Mouse (Mus musculus): Measurements from ENCODE around the gene Spen. TPM values are rescaled to one million over a fixed set of nuclear protein-coding genes. Genes with fewer than 3 reads are reported as not detected.
"Not testable (repeated sequence)": the region's sequence is repeated elsewhere in the genome, so short reads cannot be mapped to it uniquely, and the experiment has no call there.

The Spen gene
- polyA plus RNA-seq, 1 experiment from 2014 or later: 19.3 TPM

DNA sequence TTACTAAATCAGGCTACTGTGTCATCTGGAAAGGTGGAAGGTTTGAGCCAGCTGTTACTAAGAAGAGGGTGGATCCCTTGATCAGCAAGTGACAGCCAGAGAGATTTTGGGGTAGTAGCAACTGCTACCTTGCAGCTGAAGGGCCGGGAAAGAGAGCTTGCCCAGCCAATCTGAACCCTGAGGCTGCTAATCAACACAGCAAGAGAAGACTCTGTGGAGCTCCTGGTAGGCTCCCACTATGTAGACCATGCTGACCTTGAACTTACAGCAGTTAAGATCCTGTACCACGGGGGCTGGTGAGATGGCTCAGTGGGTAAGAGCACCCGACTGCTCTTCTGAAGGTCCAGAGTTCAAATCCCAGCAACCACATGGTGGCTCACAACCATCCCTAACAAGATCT is 26.3 kb upstream of the Spen start:
- Histone ChIP-seq H3K27me3 (ENCODE audit: control insufficient read depth, insufficient read depth, low read length) (no peaks in the 10 kb centered on the region), H3K36me3 (ENCODE audit: control insufficient read depth, insufficient read depth, low read length) (no peaks in the 10 kb centered on the region), H3K9ac (ENCODE audit: low read depth, low read length) (no peak overlapping the region), H3K27ac (ENCODE audit: low read depth, low read length) (no peak overlapping the region), H3K4me1 (ENCODE audit: control insufficient read depth, insufficient read depth, low read length) (no peaks in the 10 kb centered on the region; the same call in 1 of the 2 replicates), H3K9me3 (ENCODE audit: control insufficient read depth, low read length) (no peaks in the 10 kb centered on the region), H3K4me2 (replicated peaks; ENCODE audit: low read depth, low read length) (no peak overlapping the region), H3K4me3 (ENCODE audit: low read length) (no peak overlapping the region)
- WGBS: 86% methylated on average over 3 of the region's 3 CpGs
- no peak for ATAC-seq (ENCODE audit: low FRiP score, low TSS enrichment)

DNA sequence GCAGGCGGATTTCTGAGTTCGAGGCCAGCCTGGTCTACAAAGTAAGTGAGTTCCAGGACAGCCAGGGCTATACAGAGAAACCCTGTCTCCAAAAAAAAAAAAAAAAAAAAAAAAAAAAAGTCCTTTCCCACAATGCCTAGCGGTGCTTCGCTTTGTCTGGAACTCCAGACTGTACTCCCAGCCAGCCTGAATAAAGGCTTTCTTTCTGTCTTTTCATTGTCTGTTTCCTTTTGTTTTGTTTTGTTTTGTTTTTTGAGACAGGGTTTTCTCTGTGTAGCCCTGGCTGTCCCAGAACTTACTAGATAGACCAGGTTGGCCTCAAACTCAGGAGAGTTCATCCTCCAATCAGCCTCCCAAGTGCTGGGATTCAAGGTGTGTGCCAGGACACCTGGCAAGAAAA is 25.8 kb upstream of the Spen start:
- no peaks in the 10 kb centered on the region for H3K9me3 ChIP-seq (ENCODE audit: control insufficient read depth, low read length)
- H3K9ac ChIP-seq (ENCODE audit: low read depth, low read length): no peak overlapping the region
- no peak for ATAC-seq (ENCODE audit: low FRiP score, low TSS enrichment)
- no peaks in the 10 kb centered on the region for H3K36me3 ChIP-seq (ENCODE audit: control insufficient read depth, insufficient read depth, low read length)
- no peaks in the 10 kb centered on the region for H3K27me3 ChIP-seq (ENCODE audit: control insufficient read depth, insufficient read depth, low read length)
- no peak overlapping the region for H3K4me3 ChIP-seq (ENCODE audit: low read length)
- 96% methylated on average over 4 of the region's 4 CpGs for WGBS
- H3K4me1 ChIP-seq (ENCODE audit: control insufficient read depth, insufficient read depth, low read length): peaks cover under 1% of the 10 kb centered on the region; the same call in 1 of the 2 replicates
- H3K27ac ChIP-seq (ENCODE audit: low read depth, low read length): no peak overlapping the region
- H3K4me2 ChIP-seq (replicated peaks; ENCODE audit: low read depth, low read length): no peak overlapping the region

DNA sequence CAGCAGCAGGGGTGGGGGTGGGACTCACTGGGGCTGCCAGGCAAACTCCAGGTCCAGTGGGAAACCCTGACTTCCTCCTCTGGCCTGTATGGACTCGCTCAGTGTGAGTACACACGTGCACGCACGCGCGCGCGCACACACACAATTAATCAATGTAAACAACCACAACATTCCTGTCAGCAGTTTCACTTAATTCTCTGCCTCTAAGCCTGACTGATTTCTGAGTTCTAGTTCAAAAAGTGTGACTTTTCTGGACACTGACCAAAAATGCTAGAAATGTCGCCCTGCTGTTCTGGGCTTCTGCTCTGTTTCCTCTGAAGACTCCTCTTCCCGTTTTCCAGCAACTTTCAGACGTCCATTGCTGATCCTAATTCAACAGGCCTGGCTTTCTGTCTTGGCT is 23.9 kb upstream of the Spen start:
- peaks cover 12% of the 10 kb centered on the region for H3K4me1 ChIP-seq (ENCODE audit: control insufficient read depth, insufficient read depth, low read length)
- 0 out of 2 replicates have a peak overlapping the region, but pooled peaks have one; percentile 6 for H3K27ac ChIP-seq (ENCODE audit: low read depth, low read length)
- ATAC-seq (ENCODE audit: low FRiP score, low TSS enrichment): no peak
- H3K9me3 ChIP-seq (ENCODE audit: control insufficient read depth, low read length): no peaks in the 10 kb centered on the region
- WGBS: 75% methylated on average over 11 of the region's 11 CpGs
- no peaks in the 10 kb centered on the region for H3K27me3 ChIP-seq (ENCODE audit: control insufficient read depth, insufficient read depth, low read length)
- H3K4me2 ChIP-seq (replicated peaks; ENCODE audit: low read depth, low read length): no peak overlapping the region
- H3K4me3 ChIP-seq (ENCODE audit: low read length): no peak overlapping the region
- no peak overlapping the region for H3K9ac ChIP-seq (ENCODE audit: low read depth, low read length)
- H3K36me3 ChIP-seq (ENCODE audit: control insufficient read depth, insufficient read depth, low read length): no peaks in the 10 kb centered on the region

DNA sequence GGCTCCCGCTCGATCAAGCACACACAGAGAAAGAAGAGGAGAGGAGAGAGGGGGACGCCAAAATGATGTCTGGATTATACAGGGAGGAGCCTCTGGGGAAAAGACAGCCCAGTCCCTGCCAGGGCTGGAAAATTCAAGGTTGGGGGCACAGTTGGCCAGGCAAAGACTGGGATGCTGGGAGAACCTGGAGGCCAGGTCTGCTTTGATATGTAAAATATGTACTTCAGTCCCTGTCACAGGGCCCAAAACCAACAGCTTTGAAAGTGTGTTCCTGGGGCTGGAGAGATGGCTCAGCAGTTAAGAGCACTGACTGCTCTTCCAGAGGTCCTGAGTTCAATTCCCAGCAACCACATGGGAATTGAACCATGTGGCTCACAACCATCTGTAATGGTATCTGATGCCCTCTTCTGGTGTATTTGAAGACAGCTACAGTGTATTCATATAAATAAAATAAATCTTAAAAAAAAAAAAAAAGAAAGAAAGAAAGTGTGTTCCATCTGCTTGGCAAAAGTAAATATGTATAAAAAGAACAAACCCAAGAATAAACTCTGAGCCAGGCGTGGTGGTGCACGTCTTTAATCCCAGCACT is 23.0 kb upstream of the Spen start:
- WGBS: 87% methylated on average over 5 of the region's 5 CpGs
- H3K27ac ChIP-seq (ENCODE audit: low read depth, low read length); H3K27me3 ChIP-seq (ENCODE audit: control insufficient read depth, insufficient read depth, low read length); H3K4me3 ChIP-seq (ENCODE audit: low read length); H3K9ac ChIP-seq (ENCODE audit: low read depth, low read length); ATAC-seq (ENCODE audit: low FRiP score, low TSS enrichment); H3K4me2 ChIP-seq (replicated peaks; ENCODE audit: low read depth, low read length); H3K36me3 ChIP-seq (ENCODE audit: control insufficient read depth, insufficient read depth, low read length); H3K9me3 ChIP-seq (ENCODE audit: control insufficient read depth, low read length): not testable (repeated sequence)
- peaks cover 12% of the 10 kb centered on the region for H3K4me1 ChIP-seq (ENCODE audit: control insufficient read depth, insufficient read depth, low read length)

DNA sequence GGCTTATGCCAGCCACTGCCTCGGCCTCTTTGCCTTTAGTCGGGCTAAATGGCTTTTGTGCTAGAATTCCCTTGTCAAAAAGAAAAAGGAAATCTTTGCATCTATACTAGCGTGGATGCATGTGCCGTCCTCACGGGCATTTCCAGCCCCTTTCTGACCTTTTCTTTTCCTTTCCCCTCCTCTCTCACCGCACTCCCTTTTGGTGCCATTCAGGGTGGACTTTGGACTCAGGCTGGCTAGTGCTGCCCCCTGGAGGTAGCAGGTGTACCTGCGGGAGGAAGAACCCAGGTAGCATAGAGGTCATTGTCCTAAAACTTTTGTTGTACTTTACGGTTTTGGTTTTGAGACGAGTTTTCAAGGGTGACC is 21.5 kb upstream of the Spen start:
- Histone ChIP-seq H3K36me3 (ENCODE audit: control insufficient read depth, insufficient read depth, low read length) (no peaks in the 10 kb centered on the region), H3K4me2 (replicated peaks; ENCODE audit: low read depth, low read length) (peak overlapping the region; percentile 90), H3K9me3 (ENCODE audit: control insufficient read depth, low read length) (no peaks in the 10 kb centered on the region), H3K27ac (ENCODE audit: low read depth, low read length) (peak overlapping the region; percentile 86), H3K27me3 (ENCODE audit: control insufficient read depth, insufficient read depth, low read length) (no peaks in the 10 kb centered on the region), H3K9ac (ENCODE audit: low read depth, low read length) (peak overlapping the region; percentile 52), H3K4me3 (ENCODE audit: low read length) (peak overlapping the region; percentile 43), H3K4me1 (ENCODE audit: control insufficient read depth, insufficient read depth, low read length) (peaks cover 12% of the 10 kb centered on the region)
- 2% methylated on average over 9 of the region's 9 CpGs for WGBS
- ATAC-seq (ENCODE audit: low FRiP score, low TSS enrichment): peak; percentile 48; the same call in 1 of the 2 replicates

DNA sequence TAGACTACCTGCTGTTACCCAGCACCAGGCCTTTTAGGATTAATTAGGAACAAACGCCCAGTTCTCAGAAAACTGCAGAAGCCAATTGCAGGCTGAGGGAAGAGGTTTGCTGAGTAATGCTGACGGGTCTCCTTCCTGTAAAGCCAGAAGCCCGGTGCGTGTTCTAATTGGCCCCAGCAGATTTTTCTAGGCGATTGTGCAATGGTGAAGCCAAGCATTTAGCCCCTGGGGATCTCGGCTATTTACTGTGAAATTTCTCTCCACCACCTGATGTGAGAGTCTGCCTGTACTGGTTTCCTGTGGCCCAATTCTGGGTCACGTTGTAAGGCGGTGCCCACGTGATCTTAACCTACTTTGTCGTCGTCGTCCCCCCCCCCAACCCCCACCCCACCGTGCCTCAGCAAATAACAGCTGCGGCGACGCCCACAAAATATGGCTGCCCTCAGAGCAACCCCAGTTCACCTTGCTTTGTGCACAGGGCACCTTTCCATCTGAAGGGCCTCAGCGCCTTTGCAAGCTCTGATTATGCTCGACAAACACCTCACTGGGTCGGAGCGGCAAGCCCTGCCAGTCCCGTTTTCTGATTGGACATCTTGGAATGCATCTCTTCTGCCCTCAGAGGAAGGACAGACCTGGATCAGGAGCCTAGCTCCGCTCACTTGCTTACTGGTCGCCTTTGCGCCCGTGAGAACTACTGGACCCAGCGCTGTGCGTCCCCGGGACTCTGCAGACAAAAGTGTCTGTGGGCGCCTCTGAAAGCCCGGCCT is 20.9 kb upstream of the Spen start:
- under 1% methylated on average over 30 of the region's 30 CpGs for whole genome bisulfite sequencing
- H3K4me1 ChIP-seq (ENCODE audit: control insufficient read depth, insufficient read depth, low read length): peaks cover 12% of the 10 kb centered on the region
- H3K4me3 ChIP-seq (ENCODE audit: low read length): peak overlapping the region; percentile 43
- H3K36me3 ChIP-seq (ENCODE audit: control insufficient read depth, insufficient read depth, low read length): no peaks in the 10 kb centered on the region
- peak overlapping the region; percentile 90 for H3K4me2 ChIP-seq (replicated peaks; ENCODE audit: low read depth, low read length)
- H3K9ac ChIP-seq (ENCODE audit: low read depth, low read length): peak overlapping the region; percentile 52
- H3K27ac ChIP-seq (ENCODE audit: low read depth, low read length): peak overlapping the region; percentile 86
- no peaks in the 10 kb centered on the region for H3K9me3 ChIP-seq (ENCODE audit: control insufficient read depth, low read length)
- ATAC-seq (ENCODE audit: low FRiP score, low TSS enrichment): peak; percentile 68
- no peaks in the 10 kb centered on the region for H3K27me3 ChIP-seq (ENCODE audit: control insufficient read depth, insufficient read depth, low read length)

DNA sequence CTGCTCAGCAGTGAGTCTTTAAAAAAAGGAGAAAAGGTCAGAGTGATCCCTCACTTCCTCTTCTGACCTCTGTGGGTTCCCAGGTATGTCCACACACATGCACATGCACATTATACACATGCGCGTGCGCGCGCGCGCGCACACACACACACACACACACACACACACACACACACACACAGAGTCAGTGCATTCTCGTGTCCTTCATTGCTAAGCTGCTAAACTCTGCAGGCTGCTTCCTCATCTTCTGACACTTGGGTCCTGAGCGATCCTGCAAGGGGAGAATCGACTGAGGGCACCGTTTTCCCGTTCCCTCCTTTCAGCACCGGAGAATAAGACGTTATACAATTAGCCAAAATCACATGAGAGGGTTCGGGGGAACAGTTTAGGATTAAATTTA is 20.3 kb upstream of the Spen start:
- peak overlapping the region; percentile 90 for H3K4me2 ChIP-seq (replicated peaks; ENCODE audit: low read depth, low read length)
- H3K9me3 ChIP-seq (ENCODE audit: control insufficient read depth, low read length): no peaks in the 10 kb centered on the region
- peaks cover 12% of the 10 kb centered on the region for H3K4me1 ChIP-seq (ENCODE audit: control insufficient read depth, insufficient read depth, low read length)
- no peaks in the 10 kb centered on the region for H3K27me3 ChIP-seq (ENCODE audit: control insufficient read depth, insufficient read depth, low read length)
- ATAC-seq (ENCODE audit: low FRiP score, low TSS enrichment): peak; percentile 11; the same call in 1 of the 2 replicates
- H3K4me3 ChIP-seq (ENCODE audit: low read length): peak overlapping the region; percentile 43
- no peaks in the 10 kb centered on the region for H3K36me3 ChIP-seq (ENCODE audit: control insufficient read depth, insufficient read depth, low read length)
- peak overlapping the region; percentile 52; the same call in 1 of the 2 replicates for H3K9ac ChIP-seq (ENCODE audit: low read depth, low read length)
- peak overlapping the region; percentile 86; the same call in 1 of the 2 replicates for H3K27ac ChIP-seq (ENCODE audit: low read depth, low read length)
- 10% methylated on average over 16 of the region's 16 CpGs for WGBS

DNA sequence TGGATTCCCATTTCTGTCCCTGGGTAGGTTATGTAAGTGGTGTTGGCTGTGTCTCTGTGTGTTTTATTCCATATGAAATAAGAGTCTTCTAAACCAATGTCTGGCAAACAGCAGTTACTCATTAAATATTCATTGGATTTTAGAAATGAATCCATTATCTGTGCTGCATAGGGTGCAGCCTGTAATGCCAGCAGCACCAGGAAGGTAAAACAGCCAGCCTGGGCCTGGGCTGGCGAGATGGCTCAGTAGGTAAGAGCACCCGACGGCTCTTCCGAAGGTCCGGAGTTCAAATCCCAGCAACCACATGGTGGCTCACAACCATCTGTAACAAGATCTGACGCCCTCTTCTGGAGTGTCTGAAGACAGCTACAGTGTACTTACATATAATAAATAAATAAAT is 17.8 kb upstream of the Spen start:
- H3K4me3 ChIP-seq (ENCODE audit: low read length); H3K27me3 ChIP-seq (ENCODE audit: control insufficient read depth, insufficient read depth, low read length); H3K4me2 ChIP-seq (replicated peaks; ENCODE audit: low read depth, low read length); H3K36me3 ChIP-seq (ENCODE audit: control insufficient read depth, insufficient read depth, low read length); ATAC-seq (ENCODE audit: low FRiP score, low TSS enrichment); H3K9ac ChIP-seq (ENCODE audit: low read depth, low read length); H3K27ac ChIP-seq (ENCODE audit: low read depth, low read length); H3K9me3 ChIP-seq (ENCODE audit: control insufficient read depth, low read length): not testable (repeated sequence)
- whole genome bisulfite sequencing: 99% methylated on average over 6 of the region's 6 CpGs
- peaks cover 12% of the 10 kb centered on the region for H3K4me1 ChIP-seq (ENCODE audit: control insufficient read depth, insufficient read depth, low read length)

DNA sequence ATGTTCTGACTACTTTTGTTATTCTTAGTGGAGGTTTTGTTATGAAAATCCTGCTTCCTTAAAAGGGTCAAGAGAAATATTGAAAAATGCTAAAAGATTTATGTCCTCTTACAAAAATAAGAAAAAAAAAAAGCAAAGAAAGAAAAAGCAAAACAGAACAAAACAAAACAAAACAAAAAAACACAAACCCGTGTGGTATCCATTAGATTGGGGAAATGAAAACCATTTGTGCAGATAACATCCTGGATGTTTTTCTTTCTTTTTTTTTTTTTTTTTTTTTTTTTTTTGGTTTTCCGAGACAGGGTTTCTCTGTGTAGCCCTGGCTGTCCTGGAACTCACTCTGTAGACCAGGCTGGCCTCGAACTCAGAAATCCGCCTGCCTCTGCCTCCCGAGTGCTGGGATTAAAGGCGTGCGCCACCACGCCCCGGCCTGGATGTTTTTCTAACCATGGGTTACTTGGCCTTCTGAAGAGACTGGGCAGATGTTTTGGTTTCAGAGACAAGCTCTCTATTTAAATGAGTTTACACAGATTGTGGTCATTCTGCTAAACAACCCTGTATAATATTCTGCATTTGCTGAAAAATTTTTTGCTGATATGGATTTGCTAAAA is 16.0 kb upstream of the Spen start:
- not testable (repeated sequence) for ATAC-seq (ENCODE audit: low FRiP score, low TSS enrichment); H3K4me3 ChIP-seq (ENCODE audit: low read length); H3K27ac ChIP-seq (ENCODE audit: low read depth, low read length); H3K9ac ChIP-seq (ENCODE audit: low read depth, low read length); H3K36me3 ChIP-seq (ENCODE audit: control insufficient read depth, insufficient read depth, low read length); H3K4me2 ChIP-seq (replicated peaks; ENCODE audit: low read depth, low read length); H3K9me3 ChIP-seq (ENCODE audit: control insufficient read depth, low read length); H3K27me3 ChIP-seq (ENCODE audit: control insufficient read depth, insufficient read depth, low read length)
- WGBS: 81% methylated on average over 7 of the region's 9 CpGs
- H3K4me1 ChIP-seq (ENCODE audit: control insufficient read depth, insufficient read depth, low read length): peaks cover 12% of the 10 kb centered on the region

Data from kidney, embryonic 14.5 days (tissue).